Mouse (Mus musculus) spleen, adult 2 months (tissue): ENCODE data around the gene Tmem104. TPM values are rescaled to one million over a fixed set of nuclear protein-coding genes. Genes with fewer than 3 reads are reported as not detected.

Source experiments
- DNase-seq, 2 experiments: peaks; one replicate each; pipeline versions ENCODE4 v3.0.0 to v3.0.0-alpha.2; 2012 to 2021; ENCODE audit warnings: low spot score in 2 of 2, low read depth in 1 of 2
- H3K27ac ChIP-seq: fragments of 200-500 bp; 2 replicates; pipeline ENCODE4 v1.5.1; 2012; ENCODE audit warnings: low read length, inconsistent platforms; ENCODE audit not compliant: insufficient read depth
- H3K27me3 ChIP-seq: fragments of 200-500 bp; 2 replicates; pipeline ENCODE4 v1.6.1; 2012; ENCODE audit warnings: mild to moderate bottlenecking, moderate library complexity, low read length, inconsistent platforms; ENCODE audit not compliant: control insufficient read depth, insufficient read depth
- H3K36me3 ChIP-seq: fragments of 200-500 bp; 2 replicates; pipeline ENCODE4 v1.6.1; 2012; ENCODE audit warnings: mild to moderate bottlenecking, low read length, inconsistent platforms; ENCODE audit not compliant: control insufficient read depth, insufficient read depth
- H3K4me1 ChIP-seq: fragments of 200-500 bp; 2 replicates; pipeline ENCODE4 v1.6.1; 2011; ENCODE audit warnings: inconsistent platforms; ENCODE audit not compliant: control insufficient read depth, insufficient read depth, insufficient read length
- H3K4me3 ChIP-seq: fragments of 200-500 bp; 2 replicates; pipeline ENCODE4 v1.5.1; 2011; ENCODE audit warnings: mild to moderate bottlenecking, inconsistent platforms; ENCODE audit not compliant: insufficient read depth, insufficient read length; ENCODE audit errors: extremely low read depth
- CTCF ChIP-seq: fragments of 200-500 bp; IDR thresholded peaks from 2 replicates; pipeline ENCODE4 v1.5.1; 2011; ENCODE audit warnings: mild to moderate bottlenecking, inconsistent platforms; ENCODE audit not compliant: insufficient read depth, insufficient read length, insufficient replicate concordance; ENCODE audit errors: extremely low read depth
- POLR2A ChIP-seq: fragments of 200-500 bp; IDR thresholded peaks from 2 replicates; pipeline ENCODE4 v1.6.1; 2011; ENCODE audit warnings: low read depth, low read length, inconsistent platforms
- WGBS: fragments of 180-500 bp; shearing (Covaris S2); methylation state at CpG from one replicate; pipeline ENCODE4 v1.1.7; 2018; 5-methylcytosine and 5-hydroxymethylcytosine counted together
- polyA plus RNA-seq: library from polyadenylated mRNA; depleted of rRNA; stranded (reverse); fragments of >200 nt; gene quantifications from 2 replicates; pipeline ENCODE4 v1.2.3, GENCODE M21; 2012

The Tmem104 gene
- polyA plus RNA-seq, 1 experiment, result 16.5 TPM

- no peak overlapping the region for H3K27ac ChIP-seq
- WGBS, result 70% methylated on average over 1 of the region's 1 CpGs
- no peaks in the 10 kb centered on the region for H3K27me3 ChIP-seq
- no peaks in the 10 kb centered on the region for H3K36me3 ChIP-seq
- TF ChIP-seq POLR2A, result no peak
- no peak for TF ChIP-seq CTCF
- H3K4me3 ChIP-seq, result no peak overlapping the region
- H3K4me1 ChIP-seq, result peaks cover 14% of the 10 kb centered on the region; the same call in 1 of the 2 replicates
- no peak for DNase-seq
Observed at GRCm38 (mm10) chr11:115279726-115280125, 92.4 kb downstream of the Tmem104 start.

- Histone ChIP-seq H3K27me3 (no peaks in the 10 kb centered on the region), H3K27ac (no peak overlapping the region), H3K4me3 (no peak overlapping the region), H3K36me3 (no peaks in the 10 kb centered on the region), H3K4me1 (no peaks in the 10 kb centered on the region; the same call in 1 of the 2 replicates)
- no peak for DNase-seq
- TF ChIP-seq POLR2A (no peak), CTCF (no peak)
- WGBS, result 94% methylated on average over 8 of the region's 8 CpGs
Observed at GRCm38 (mm10) chr11:115282295-115282694, 95.0 kb downstream of the Tmem104 start.

DNA sequence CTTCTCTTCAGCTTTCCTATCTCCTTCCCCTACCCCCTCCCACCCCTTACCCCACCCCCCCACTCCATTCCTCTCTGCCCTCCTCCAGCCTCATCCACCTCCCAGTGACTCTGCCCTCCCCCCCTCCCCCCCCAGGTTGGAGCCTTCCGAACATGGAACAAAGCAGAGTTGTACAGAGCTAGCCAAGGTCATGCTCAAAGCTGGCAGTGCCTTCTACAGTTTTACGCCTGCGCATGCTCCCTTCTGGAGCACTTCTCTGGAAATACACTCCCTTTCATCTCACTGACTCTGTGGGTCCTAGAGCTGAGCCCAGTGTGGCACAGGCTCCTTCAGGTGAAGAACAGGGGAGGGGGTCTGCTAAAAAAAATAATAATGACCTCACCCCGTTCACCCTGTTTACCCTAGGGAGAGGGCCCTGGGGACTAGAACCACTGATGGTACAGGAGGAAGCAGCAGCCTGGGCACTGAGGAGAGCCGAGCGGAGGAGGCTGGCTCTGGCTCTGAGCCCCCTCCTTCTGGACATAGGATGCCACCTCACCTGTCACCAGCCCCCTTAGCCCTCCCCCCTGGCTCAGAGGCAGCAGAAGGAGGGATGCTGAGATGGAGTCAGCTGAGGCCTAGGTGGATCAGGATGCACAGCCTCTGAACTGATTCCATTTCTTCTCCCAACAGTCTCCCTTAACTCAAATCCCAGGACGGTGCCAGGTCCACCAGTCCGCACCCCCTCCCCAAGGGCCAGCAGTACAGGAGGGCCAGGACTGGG lies 95.6 kb downstream of the Tmem104 start:
- DNase-seq, result no peak
- no peaks in the 10 kb centered on the region for H3K4me1 ChIP-seq
- no peak overlapping the region for H3K4me3 ChIP-seq
- 82% methylated on average over 8 of the region's 8 CpGs for WGBS
- no peaks in the 10 kb centered on the region for H3K36me3 ChIP-seq
- no peaks in the 10 kb centered on the region for H3K27me3 ChIP-seq
- no peak overlapping the region for H3K27ac ChIP-seq
- no peak for TF ChIP-seq POLR2A
- TF ChIP-seq CTCF, result no peak

- 86% methylated on average over 9 of the region's 9 CpGs for WGBS
- TF ChIP-seq POLR2A (no peak), CTCF (no peak)
- Histone ChIP-seq H3K4me1 (no peaks in the 10 kb centered on the region), H3K27me3 (no peaks in the 10 kb centered on the region), H3K27ac (no peak overlapping the region), H3K36me3 (no peaks in the 10 kb centered on the region), H3K4me3 (no peak overlapping the region)
- no peak for DNase-seq
Observed at GRCm38 (mm10) chr11:115283486-115283765, 96.1 kb downstream of the Tmem104 start.

DNA sequence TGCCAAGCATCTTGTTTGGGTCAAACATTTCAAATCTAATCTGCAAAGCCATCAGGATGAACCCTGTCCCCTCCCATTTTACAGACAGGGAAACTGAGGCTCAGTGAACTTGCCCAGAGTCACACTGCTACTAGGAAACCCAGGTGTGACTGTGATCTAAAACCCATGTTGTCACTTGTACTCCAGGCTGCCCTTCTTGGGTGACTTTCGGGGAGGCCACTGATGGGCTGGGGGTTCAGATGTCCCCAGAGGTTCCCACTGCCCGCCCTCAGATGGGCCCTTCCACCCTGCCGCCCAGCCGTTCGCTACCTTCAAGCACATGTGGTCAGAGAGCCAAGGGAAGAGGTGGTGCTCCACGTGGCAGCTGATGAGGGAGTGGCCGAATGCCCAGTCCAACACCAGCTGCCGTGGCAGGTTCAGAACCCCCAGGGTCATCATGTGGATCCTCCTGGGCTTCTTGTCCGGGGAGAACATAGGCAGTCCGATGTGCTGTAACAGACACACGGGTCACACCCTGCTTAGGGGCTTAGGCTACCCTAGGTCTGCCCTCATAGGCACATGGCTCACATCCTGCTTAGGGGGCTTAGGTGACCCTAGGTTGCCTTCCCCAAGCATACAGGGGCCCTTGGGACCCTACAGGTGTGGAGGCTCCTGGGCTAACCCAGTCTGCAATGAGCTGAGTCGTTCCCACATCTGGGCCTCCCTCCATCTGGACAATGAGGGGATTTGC lies 96.8 kb downstream of the Tmem104 start:
- 88% methylated on average over 12 of the region's 12 CpGs for WGBS
- DNase-seq, result no peak
- no peaks in the 10 kb centered on the region for H3K27me3 ChIP-seq
- no peaks in the 10 kb centered on the region for H3K36me3 ChIP-seq
- no peak overlapping the region for H3K27ac ChIP-seq
- H3K4me3 ChIP-seq, result no peak overlapping the region
- TF ChIP-seq CTCF, result no peak
- TF ChIP-seq POLR2A, result no peak
- no peaks in the 10 kb centered on the region for H3K4me1 ChIP-seq

GRCm38 (mm10) chr11:115285282-115285681 lies 98.0 kb downstream of the Tmem104 start:
- H3K27me3 ChIP-seq, result no peaks in the 10 kb centered on the region
- no peak overlapping the region for H3K4me3 ChIP-seq
- TF ChIP-seq CTCF, result no peak
- DNase-seq, result no peak
- no peaks in the 10 kb centered on the region for H3K36me3 ChIP-seq
- no peak overlapping the region for H3K27ac ChIP-seq
- H3K4me1 ChIP-seq, result no peaks in the 10 kb centered on the region
- 15% methylated on average over 4 of the region's 4 CpGs for WGBS

DNA sequence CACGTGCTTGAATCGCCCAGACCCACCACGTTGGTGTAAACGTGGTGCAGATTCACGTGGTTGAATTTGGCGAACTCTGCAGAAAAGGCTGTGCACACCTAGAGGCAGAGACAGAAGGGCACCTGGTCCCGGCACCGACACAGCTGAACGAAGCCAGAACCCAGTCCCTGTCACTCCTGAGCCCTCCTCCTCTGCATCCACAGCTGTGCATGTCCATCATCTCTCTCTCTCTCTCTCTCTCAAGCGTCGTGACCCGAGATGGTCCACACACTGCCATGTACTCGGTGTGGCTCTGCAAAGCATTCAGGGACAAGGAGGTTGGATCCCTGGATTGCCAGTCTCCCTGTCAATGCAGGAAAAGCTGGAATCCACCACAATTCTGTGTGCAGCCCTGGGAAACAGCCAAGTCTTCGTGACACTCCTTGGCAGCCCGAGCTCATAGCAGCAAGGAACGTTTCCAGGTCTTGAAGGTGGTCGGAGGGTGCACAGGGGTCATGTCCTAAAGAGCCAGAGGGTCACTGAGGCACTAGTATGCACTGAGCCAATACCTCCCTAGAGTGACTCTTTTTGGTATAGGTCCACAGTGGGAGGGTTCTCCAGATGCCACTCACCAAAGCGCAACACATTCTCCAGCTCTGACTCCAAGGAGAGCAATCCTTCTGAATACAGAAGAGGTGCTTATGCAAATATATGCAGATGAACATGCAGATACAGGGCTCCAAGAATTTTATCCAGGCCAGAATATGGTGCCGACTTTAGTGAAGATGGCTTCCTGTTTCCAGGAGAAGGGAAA lies 99.1 kb downstream of the Tmem104 start:
- DNase-seq, result no peak
- Histone ChIP-seq H3K4me1 (no peaks in the 10 kb centered on the region), H3K36me3 (no peaks in the 10 kb centered on the region), H3K27ac (no peak overlapping the region), H3K27me3 (no peaks in the 10 kb centered on the region), H3K4me3 (no peak overlapping the region)
- TF ChIP-seq POLR2A (no peak), CTCF (no peak)
- 77% methylated on average over 19 of the region's 19 CpGs for WGBS
